Mouse (Mus musculus) myocyte (in vitro differentiated cells): Measurements from ENCODE around the gene 9330182L06Rik.

ENCODE experiments used
- E2F4 ChIP-seq: IDR thresholded peaks from one replicate; pipeline ENCODE4 v1.6.1; 2011; ENCODE audit warnings: mild to moderate bottlenecking, control low read depth, moderate library complexity; ENCODE audit not compliant: insufficient read depth
- MAX ChIP-seq: IDR thresholded peaks from one replicate; pipeline ENCODE4 v1.6.1; 2011; ENCODE audit warnings: low read depth, mild to moderate bottlenecking, control low read depth
- MYOD1 ChIP-seq, 3 experiments: IDR thresholded peaks; one replicate each; pipeline ENCODE4 v1.6.1; 2011; ENCODE audit warnings: control low read depth in 2 of 3, low read depth in 2 of 3, mild to moderate bottlenecking in 2 of 3, moderate library complexity in 1 of 3; ENCODE audit not compliant: insufficient read length in 2 of 3, control insufficient read depth in 1 of 3
- POLR2A ChIP-seq: IDR thresholded peaks from one replicate; pipeline ENCODE4 v1.6.1; 2011; ENCODE audit warnings: low read depth, mild to moderate bottlenecking, control low read depth, moderate library complexity; ENCODE audit not compliant: insufficient read length

GRCm38 (mm10) chr5:9326863-9327262 lies 60.9 kb downstream of the 9330182L06Rik start:
- TF ChIP-seq MYOD1 (IDR thresholded peaks at IDR 0.05; ENCODE audit: control insufficient read depth in 1 of 3, insufficient read length in 2 of 3, low read depth in 2 of 3) = no peak
- no peak for TF ChIP-seq POLR2A
- no peak for TF ChIP-seq E2F4
- no peak for TF ChIP-seq MAX
